Mouse (Mus musculus) E14TG2a.4 (cell line): Measurements from ENCODE around the gene Cldn1.

Experiments
- CTCF ChIP-seq: conservative IDR thresholded peaks from 2 replicates; pipeline ENCODE4 v1.5.1; 2014; ENCODE audit warnings: low read length
- NANOG ChIP-seq: IDR thresholded peaks from 2 replicates; pipeline ENCODE4 v1.6.1; 2014; ENCODE audit warnings: borderline replicate concordance, low read length, mixed read lengths
- POU5F1 ChIP-seq: IDR thresholded peaks from 2 replicates; pipeline ENCODE4 v1.6.1; 2014; ENCODE audit warnings: low read length, borderline replicate concordance

GRCm38 (mm10) chr16:26360694-26361093, 10.9 kb downstream of the Cldn1 start:
- no peak for TF ChIP-seq CTCF
- TF ChIP-seq POU5F1 = no peak
- TF ChIP-seq NANOG = no peak
